Mouse (Mus musculus) kidney, embryonic 14.5 days (tissue): ENCODE measurements around the gene Rfc4. TPM values are rescaled to one million over a fixed set of nuclear protein-coding genes. Genes with fewer than 3 reads are reported as not detected.

ENCODE experiments used
- ATAC-seq: fragments of 200-750 bp; cut with Nextera tagmentation; 2 replicates; pipeline ENCODE4 v1.8.0; 2017; ENCODE audit warnings: moderate number of reproducible peaks, mild to moderate bottlenecking, moderate TSS enrichment, moderate library complexity; ENCODE audit not compliant: low FRiP score, low TSS enrichment
- H3K27ac ChIP-seq: fragments of 300-500 bp; sonication (generic); 2 replicates; pipeline ENCODE4 v1.5.1; 2014; ENCODE audit warnings: low read depth, mild to moderate bottlenecking, low read length, moderate library complexity, mixed read lengths
- H3K27me3 ChIP-seq: fragments of 300-500 bp; sonication (generic); 2 replicates; pipeline ENCODE4 v1.6.1; 2014; ENCODE audit warnings: mild to moderate bottlenecking, low read length; ENCODE audit not compliant: control insufficient read depth, insufficient read depth
- H3K36me3 ChIP-seq: fragments of 300-500 bp; sonication (generic); 2 replicates; pipeline ENCODE4 v1.6.1; 2014; ENCODE audit warnings: low read length, mixed read lengths; ENCODE audit not compliant: control insufficient read depth, insufficient read depth
- H3K4me1 ChIP-seq: fragments of 300-500 bp; sonication (generic); 2 replicates; pipeline ENCODE4 v1.6.1; 2014; ENCODE audit warnings: low read length, mixed read lengths; ENCODE audit not compliant: control insufficient read depth, insufficient read depth
- H3K4me2 ChIP-seq: fragments of 300-500 bp; sonication (generic); replicated peaks from 2 replicates; pipeline ENCODE4 v1.6.1; 2014; ENCODE audit warnings: low read depth, mild to moderate bottlenecking, low read length
- H3K4me3 ChIP-seq: fragments of 300-500 bp; sonication (generic); 2 replicates; pipeline ENCODE4 v1.5.1; 2014; ENCODE audit warnings: mild to moderate bottlenecking, low read length
- H3K9ac ChIP-seq: fragments of 300-500 bp; sonication (generic); 2 replicates; pipeline ENCODE4 v1.6.1; 2014; ENCODE audit warnings: low read depth, mild to moderate bottlenecking, low read length, moderate library complexity
- H3K9me3 ChIP-seq: fragments of 300-500 bp; sonication (generic); 2 replicates; pipeline ENCODE4 v1.6.1; 2016; ENCODE audit warnings: low read length; ENCODE audit not compliant: control insufficient read depth
- WGBS: fragments of 180-500 bp; shearing (Covaris S2); extraction: QIAGEN DNeasy Blood & Tissue Kit; methylation state at CpG from one replicate; pipeline ENCODE4 v1.1.7; 2014; 5-methylcytosine and 5-hydroxymethylcytosine counted together
- polyA plus RNA-seq: library from polyadenylated mRNA; unstranded; fragments of >200 nt; fragmentation: Nextera tagmentation; extraction: Ambion mirVana; gene quantifications from 2 replicates; pipeline ENCODE4 v1.2.1, GENCODE M21; 2014

Rfc4 gene
- polyA plus RNA-seq, 1 experiment from 2014 or later = 146 TPM

- WGBS = 94% methylated on average over 4 of the region's 4 CpGs
- H3K4me1 ChIP-seq = peaks cover 6% of the 10 kb centered on the region; the same call in 1 of the 2 replicates
- H3K27me3 ChIP-seq = no peaks in the 10 kb centered on the region
- no peak for ATAC-seq
- H3K4me3 ChIP-seq = no peak overlapping the region
- no peaks in the 10 kb centered on the region for H3K9me3 ChIP-seq
- H3K4me2 ChIP-seq = no peak overlapping the region
- peaks cover 43% of the 10 kb centered on the region for H3K36me3 ChIP-seq
- no peak overlapping the region for H3K27ac ChIP-seq
- H3K9ac ChIP-seq = no peak overlapping the region
Measured at GRCm38 (mm10) chr16:23123104-23123503, 4.4 kb downstream of the Rfc4 start.

- peaks cover 6% of the 10 kb centered on the region; the same call in 1 of the 2 replicates for H3K4me1 ChIP-seq
- H3K27me3 ChIP-seq = no peaks in the 10 kb centered on the region
- no peaks in the 10 kb centered on the region for H3K9me3 ChIP-seq
- H3K4me2 ChIP-seq = no peak overlapping the region
- H3K9ac ChIP-seq = no peak overlapping the region
- WGBS = 98% methylated on average over 3 of the region's 3 CpGs
- no peak overlapping the region for H3K27ac ChIP-seq
- H3K4me3 ChIP-seq = no peak overlapping the region
- H3K36me3 ChIP-seq = peaks cover 50% of the 10 kb centered on the region
- ATAC-seq = no peak
Measured at GRCm38 (mm10) chr16:23122446-23122845, 5.1 kb downstream of the Rfc4 start.

- H3K9me3 ChIP-seq = no peaks in the 10 kb centered on the region
- H3K4me2 ChIP-seq = no peak overlapping the region
- peaks cover 64% of the 10 kb centered on the region for H3K36me3 ChIP-seq
- H3K9ac ChIP-seq = no peak overlapping the region
- no peaks in the 10 kb centered on the region for H3K4me1 ChIP-seq
- no peak for ATAC-seq
- WGBS = 72% methylated on average over 4 of the region's 4 CpGs
- no peaks in the 10 kb centered on the region for H3K27me3 ChIP-seq
- no peak overlapping the region for H3K27ac ChIP-seq
- no peak overlapping the region for H3K4me3 ChIP-seq
Measured at GRCm38 (mm10) chr16:23117173-23117572, 10.4 kb downstream of the Rfc4 start.

DNA sequence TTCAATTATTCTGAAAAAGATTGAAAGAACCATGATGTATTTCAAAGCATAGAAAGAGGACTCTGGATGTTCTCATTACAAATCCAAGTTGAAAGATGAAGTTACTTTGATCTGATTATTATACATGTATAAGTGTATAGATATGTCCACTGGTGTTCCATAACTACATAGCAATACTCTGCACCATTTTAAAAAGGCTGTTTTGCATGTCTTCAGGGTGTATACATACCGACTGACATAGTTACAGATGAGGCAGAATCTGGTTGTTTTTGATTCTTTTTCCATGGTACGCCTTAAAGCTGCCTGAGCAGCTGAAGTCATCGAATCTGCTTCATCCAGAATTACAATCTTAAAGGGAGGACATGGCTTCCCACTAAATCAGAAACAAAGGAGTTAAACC lies 12.1 kb downstream of the Rfc4 start:
- Histone ChIP-seq H3K4me1 (peaks cover 5% of the 10 kb centered on the region; the same call in 1 of the 2 replicates), H3K4me3 (no peak overlapping the region), H3K9ac (no peak overlapping the region), H3K9me3 (no peaks in the 10 kb centered on the region), H3K36me3 (peaks cover 67% of the 10 kb centered on the region), H3K4me2 (no peak overlapping the region), H3K27me3 (no peaks in the 10 kb centered on the region), H3K27ac (no peak overlapping the region)
- WGBS = 81% methylated on average over 3 of the region's 3 CpGs
- ATAC-seq = no peak

DNA sequence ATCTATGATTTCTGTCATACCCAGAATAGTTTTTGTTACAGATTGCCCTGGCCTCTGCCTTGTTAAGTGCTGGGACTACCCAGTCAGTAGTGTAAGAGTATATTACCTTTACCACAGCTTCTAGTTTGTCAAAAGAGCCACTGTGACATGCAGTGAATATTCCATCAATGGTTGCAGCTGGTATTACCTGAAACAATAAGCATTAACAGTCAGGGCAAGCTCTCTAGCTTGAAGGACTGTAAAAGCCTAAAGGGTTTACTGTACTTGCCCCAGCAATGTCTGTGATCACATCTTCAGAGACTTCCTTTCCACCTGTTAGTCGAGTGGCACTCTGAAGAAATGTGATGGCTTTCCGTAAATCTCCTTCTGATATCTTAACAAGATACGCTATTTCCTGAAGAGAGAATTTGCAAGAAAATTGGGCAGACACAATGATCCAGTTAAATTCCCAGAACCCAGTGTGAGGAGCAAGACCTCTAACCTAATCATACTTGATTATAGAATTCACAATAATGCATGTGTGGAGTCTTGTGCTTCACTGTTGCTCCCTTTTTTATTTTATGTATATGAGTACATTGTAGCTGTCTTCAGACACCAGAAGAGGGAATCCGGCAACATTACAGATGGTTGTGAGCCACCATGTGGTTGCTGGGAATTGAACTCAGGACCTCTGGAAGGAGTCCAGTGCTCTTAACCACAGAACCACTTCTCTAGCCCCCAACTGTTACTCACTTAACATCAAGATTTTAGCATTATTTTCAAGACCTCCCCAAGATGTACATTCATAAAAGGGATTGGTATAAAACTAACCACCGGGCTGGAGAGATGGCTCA lies 13.0 kb downstream of the Rfc4 start:
- Histone ChIP-seq H3K4me1 (peaks cover 10% of the 10 kb centered on the region; the same call in 1 of the 2 replicates), H3K9ac (no peak overlapping the region), H3K9me3 (no peaks in the 10 kb centered on the region), H3K4me2 (no peak overlapping the region), H3K27me3 (no peaks in the 10 kb centered on the region), H3K27ac (no peak overlapping the region), H3K4me3 (no peak overlapping the region), H3K36me3 (peaks cover 69% of the 10 kb centered on the region)
- WGBS = 61% methylated on average over 5 of the region's 5 CpGs
- peak; percentile 36; the same call in 1 of the 2 replicates for ATAC-seq

GRCm38 (mm10) chr16:23113903-23114302 lies 13.6 kb downstream of the Rfc4 start:
- H3K27ac ChIP-seq = no peak overlapping the region
- no peak overlapping the region for H3K4me2 ChIP-seq
- no peak overlapping the region for H3K9ac ChIP-seq
- no peaks in the 10 kb centered on the region for H3K9me3 ChIP-seq
- peaks cover 72% of the 10 kb centered on the region for H3K36me3 ChIP-seq
- H3K4me1 ChIP-seq = peaks cover 13% of the 10 kb centered on the region; the same call in 1 of the 2 replicates
- no peak overlapping the region for H3K4me3 ChIP-seq
- ATAC-seq = peak; percentile 16; the same call in 1 of the 2 replicates
- H3K27me3 ChIP-seq = no peaks in the 10 kb centered on the region

GRCm38 (mm10) chr16:23112861-23113435 lies 14.6 kb downstream of the Rfc4 start:
- Histone ChIP-seq H3K36me3 (peaks cover 77% of the 10 kb centered on the region), H3K9me3 (no peaks in the 10 kb centered on the region), H3K4me1 (peaks cover 13% of the 10 kb centered on the region; the same call in 1 of the 2 replicates), H3K27me3 (no peaks in the 10 kb centered on the region), H3K4me3 (no peak overlapping the region), H3K27ac (no peak overlapping the region), H3K4me2 (no peak overlapping the region; the same call in 1 of the 2 replicates), H3K9ac (no peak overlapping the region)
- WGBS = 64% methylated on average over 9 of the region's 9 CpGs
- ATAC-seq = no peak

DNA sequence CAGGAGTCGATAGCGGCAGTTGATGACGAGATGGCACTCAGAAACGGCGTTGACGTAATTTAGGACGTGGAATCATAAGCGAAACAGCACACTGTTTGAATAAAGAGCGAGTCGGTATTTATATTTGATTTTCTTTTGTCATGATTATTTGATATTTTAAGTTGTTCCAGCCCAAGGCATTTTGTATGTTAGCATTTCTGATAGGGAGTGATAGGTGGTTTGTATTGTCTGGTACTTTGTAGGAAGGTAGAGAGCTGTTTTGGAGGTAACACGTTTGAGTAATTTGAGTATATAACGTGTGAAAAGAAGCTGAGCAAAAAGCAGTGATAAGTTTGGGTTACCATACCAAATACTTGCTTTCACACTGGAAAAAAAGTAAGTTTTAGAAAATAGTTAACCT lies 15.2 kb downstream of the Rfc4 start:
- no peaks in the 10 kb centered on the region for H3K9me3 ChIP-seq
- peaks cover 71% of the 10 kb centered on the region for H3K36me3 ChIP-seq
- no peak overlapping the region for H3K27ac ChIP-seq
- 79% methylated on average over 12 of the region's 12 CpGs for WGBS
- ATAC-seq = no peak
- no peak overlapping the region; the same call in 1 of the 2 replicates for H3K4me2 ChIP-seq
- H3K4me3 ChIP-seq = no peak overlapping the region
- H3K27me3 ChIP-seq = no peaks in the 10 kb centered on the region
- peaks cover 13% of the 10 kb centered on the region; the same call in 1 of the 2 replicates for H3K4me1 ChIP-seq
- H3K9ac ChIP-seq = no peak overlapping the region
